Mouse (Mus musculus): ENCODE data around the gene Nagpa.

- TF ChIP-seq POLR2A (IDR thresholded peaks at IDR 0.05; ENCODE audit: borderline replicate concordance, extremely low read depth, low read depth, low read length) (no peak), CTCF (IDR thresholded peaks at IDR 0.05; ENCODE audit: insufficient read depth, low read length) (no peak)
These were observed 6.6 kb upstream of the Nagpa start for GRCm38 (mm10) chr16:5210365-5210764.

Data from lung, adult 2 months (tissue).